Mouse (Mus musculus): ENCODE measurements around the gene Ptpn13. TPM values are rescaled to one million over a fixed set of nuclear protein-coding genes. Genes with fewer than 3 reads are reported as not detected.

Gene Ptpn13
- total RNA-seq, 1 experiment from 2014 or later: 17.5 TPM

Other genes starting within 250 kb of the Ptpn13 start
- gene Mapk10, start 213.9 kb upstream of the Ptpn13 start, total RNA-seq (2021): 4.8 and 8.6 TPM in 2 replicates
- gene Slc10a6, start 204.2 kb downstream of the Ptpn13 start, total RNA-seq (2021): 1.1 and 1.4 TPM in 2 replicates
- not detected in 2 replicates for gene 1700016H13Rik, start 230.8 kb downstream of the Ptpn13 start, total RNA-seq (2021)